Mouse (Mus musculus) heart, adult 11 months (tissue): Measurements from ENCODE around the gene Rnf11.
A peak's percentile ranks its signal among the peaks of the same experiment; 100 is the strongest.

Source experiments
- DNase-seq: peaks from one replicate; pipeline ENCODE4 v3.0.0; 2022

Gene Rnf11

GRCm38 (mm10) chr4:109410681-109411376, 73.7 kb downstream of the Rnf11 start:
- DNase-seq, result peak; percentile 61

DNA sequence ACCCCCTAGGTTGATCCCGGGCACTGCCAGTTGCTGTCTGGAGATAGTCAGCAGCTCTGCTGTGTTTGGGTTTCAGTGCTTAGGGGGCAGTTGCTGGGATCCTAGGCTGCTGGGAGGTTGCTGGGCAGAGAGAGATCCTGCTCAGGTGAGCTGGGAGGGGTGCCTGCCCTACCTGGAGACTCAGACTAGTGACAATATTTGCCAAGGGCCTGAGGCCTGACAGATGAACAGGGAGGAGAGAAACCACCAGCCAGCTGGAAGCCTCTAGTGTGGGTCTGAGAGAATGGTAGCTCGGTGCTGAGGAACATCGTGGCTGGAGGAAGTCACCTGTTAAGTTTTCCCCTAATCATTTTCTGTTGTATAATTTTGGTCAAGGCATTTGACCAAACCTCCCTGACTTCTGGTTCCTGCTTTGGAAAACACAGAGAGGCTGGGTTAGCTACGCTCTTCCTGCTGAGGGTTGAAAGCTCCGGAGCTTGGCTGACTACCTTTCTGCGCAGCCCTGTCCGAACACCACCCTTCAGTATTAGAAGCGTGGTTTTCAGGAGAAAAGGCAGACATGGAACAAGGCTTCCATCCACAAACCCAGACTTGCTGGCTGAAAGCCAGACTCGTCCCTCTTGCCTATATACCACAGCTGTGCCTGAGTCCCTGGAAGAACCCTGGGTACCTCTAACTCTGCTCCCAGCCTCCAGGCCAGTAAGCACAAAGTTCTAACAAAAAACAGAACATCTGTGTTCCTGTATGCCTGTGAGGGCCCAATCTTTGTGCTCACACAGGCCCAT, 76.6 kb downstream of the Rnf11 start:
- DNase-seq, result peak; percentile 84

DNA sequence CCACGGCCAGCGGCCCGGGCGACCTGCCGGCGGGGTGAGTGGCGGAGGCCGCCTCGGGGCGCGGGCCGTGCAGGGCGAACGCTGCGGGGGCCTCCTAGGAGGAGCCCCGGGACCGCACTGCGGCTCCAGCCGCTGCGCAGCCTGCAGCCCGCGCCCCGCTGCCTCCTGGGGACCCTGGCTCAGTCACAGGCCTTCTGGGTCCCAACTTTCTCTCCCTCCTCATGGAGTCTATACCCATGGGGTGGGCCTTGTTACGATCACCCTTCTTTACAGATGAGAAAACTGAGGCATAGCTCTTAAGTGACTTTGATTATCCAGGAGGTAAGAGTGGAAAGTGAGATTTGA, 77.4 kb downstream of the Rnf11 start:
- no peak for DNase-seq

- peak; percentile 96 for DNase-seq
Measured at GRCm38 (mm10) chr4:109406486-109407175, 77.9 kb downstream of the Rnf11 start, which contains the start of gene Ttc39a. Gene Ttc39a (plus strand): TSS chr4:109406623.

GRCm38 (mm10) chr4:109406054-109406485, 78.5 kb downstream of the Rnf11 start:
- DNase-seq, result peak; percentile 99

DNA sequence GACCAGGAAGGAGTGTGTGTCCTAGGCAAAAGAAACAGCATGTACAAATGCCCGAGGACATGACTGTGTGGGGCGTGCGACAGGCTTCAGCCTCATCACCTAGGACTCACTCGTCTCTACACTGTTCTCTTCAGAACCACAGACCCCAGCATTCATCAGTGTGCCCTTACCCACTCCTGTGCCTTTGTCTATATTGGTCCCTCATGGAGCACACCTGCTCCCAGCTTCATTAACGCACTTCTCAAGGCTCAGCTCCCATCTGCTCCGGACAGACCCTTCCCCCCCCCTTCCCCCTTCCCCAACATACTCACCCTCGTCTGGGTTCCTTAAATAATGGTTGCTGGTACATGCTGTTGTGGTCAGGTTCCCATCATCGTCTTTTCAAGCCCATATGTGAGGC, 79.1 kb downstream of the Rnf11 start:
- peak; percentile 72 for DNase-seq

DNA sequence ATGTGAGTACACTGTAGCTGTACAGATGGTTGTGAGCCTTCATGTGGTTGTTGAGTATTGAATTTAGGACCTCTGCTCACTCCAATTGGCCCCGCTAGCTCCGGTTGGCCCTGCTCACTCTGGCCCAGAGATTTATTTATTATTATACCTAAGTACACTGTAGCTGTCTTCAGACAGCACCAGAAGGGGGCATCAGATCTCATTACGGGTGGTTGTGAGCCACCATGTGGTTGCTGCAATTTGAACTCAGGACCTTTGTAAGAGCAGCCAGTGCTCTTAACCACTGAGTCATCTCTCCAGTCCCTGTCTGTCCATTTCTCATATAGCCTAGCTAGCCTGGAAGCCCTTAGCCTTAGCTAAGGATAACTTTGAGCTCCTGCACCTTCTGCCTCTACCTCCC, 79.6 kb downstream of the Rnf11 start:
- peak; percentile 87 for DNase-seq

DNA sequence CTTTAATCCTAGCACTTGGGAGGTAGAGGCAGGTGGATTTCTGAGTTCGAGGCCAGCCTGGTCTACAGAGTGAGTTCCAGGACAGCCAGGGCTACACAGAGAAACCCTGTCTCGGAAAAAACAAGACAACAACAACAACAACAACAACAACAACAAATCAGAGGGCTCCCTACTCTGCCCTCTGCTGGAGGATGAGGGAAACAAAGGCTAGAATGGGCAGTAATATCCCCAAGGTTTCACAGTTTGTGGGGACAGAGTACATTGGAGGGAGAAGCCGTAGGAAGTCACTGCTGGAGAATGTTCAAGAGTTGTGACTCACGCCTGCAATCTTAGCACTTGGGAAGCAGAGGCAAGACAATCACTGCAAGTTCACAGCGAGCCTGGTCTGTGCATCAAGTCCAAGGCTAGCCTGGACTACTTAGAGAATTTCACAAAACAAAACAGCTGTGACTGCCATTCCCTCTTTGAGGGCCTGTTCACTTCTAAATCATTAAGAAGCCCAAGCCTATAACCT, 83.3 kb downstream of the Rnf11 start:
- peak; percentile 82 for DNase-seq
